Mouse (Mus musculus): ENCODE results near the gene Fam83g. TPM values are rescaled to one million over a fixed set of nuclear protein-coding genes. Genes with fewer than 3 reads are reported as not detected.

The Fam83g gene
- total RNA-seq, 2 experiments from 2014 or later, result not detected

GRCm38 (mm10) chr11:61669492-61670490 lies 14.1 kb upstream of the Fam83g start:
- ATAC-seq (ENCODE audit: poor library complexity, severe bottlenecking), result no peak

DNA sequence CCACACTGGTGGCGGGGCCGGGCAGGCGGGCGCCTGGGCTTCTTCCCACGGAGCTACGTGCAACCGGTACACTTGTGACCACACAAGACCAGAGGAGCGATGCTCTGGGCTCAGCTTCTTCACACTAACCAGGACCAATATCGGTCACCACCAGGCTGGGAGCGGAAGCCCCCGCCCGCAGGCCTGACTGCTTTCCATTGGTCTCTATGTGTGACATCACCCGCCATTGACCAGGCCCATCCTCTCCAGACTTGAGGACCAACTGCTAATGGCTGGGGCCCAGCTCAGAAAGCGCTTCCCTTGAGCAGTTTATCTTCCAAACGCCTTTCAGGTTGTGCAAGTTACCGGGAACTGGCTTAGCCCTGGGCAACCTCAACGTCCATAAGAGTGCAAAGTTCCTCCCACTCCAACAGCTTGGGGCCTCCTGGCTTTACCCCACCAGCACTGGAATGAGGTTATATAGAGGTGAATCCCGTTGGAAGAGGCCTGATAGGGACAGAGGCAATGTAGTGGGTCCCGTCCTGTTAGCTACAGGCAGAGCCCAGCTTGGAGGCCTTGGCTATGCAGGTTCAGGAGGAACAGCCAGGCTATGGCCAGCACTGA lies 12.0 kb upstream of the Fam83g start:
- no peak for ATAC-seq (ENCODE audit: poor library complexity, severe bottlenecking)

- ATAC-seq (ENCODE audit: poor library complexity, severe bottlenecking), result no peak
These were observed 10.2 kb upstream of the Fam83g start for GRCm38 (mm10) chr11:61673686-61674085.

GRCm38 (mm10) chr11:61674151-61674838 lies 9.6 kb upstream of the Fam83g start:
- ATAC-seq (ENCODE audit: poor library complexity, severe bottlenecking), result no peak

- ATAC-seq (ENCODE audit: poor library complexity, severe bottlenecking), result no peak
These were observed 9.1 kb upstream of the Fam83g start for GRCm38 (mm10) chr11:61674839-61675159.

DNA sequence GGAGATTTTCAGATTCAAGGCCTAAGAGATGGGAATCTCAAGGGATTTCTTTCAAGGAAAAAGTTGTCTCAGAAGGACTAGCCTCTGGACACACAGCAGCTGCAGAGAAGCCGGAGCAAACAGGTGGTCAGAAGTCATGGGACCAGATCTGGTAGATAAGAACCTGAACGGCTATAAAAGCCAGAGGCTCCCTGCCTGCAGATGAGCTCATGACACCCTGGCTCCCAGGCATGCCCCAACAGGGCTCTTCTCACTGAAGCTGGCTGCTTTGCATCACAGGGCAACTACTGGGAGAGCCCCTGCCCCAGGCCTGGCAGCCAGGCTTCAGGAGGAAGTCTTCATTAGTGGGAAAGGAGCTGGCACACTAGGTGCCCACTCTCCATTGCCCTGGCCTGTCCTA lies 8.6 kb upstream of the Fam83g start:
- ATAC-seq (ENCODE audit: poor library complexity, severe bottlenecking), result no peak

DNA sequence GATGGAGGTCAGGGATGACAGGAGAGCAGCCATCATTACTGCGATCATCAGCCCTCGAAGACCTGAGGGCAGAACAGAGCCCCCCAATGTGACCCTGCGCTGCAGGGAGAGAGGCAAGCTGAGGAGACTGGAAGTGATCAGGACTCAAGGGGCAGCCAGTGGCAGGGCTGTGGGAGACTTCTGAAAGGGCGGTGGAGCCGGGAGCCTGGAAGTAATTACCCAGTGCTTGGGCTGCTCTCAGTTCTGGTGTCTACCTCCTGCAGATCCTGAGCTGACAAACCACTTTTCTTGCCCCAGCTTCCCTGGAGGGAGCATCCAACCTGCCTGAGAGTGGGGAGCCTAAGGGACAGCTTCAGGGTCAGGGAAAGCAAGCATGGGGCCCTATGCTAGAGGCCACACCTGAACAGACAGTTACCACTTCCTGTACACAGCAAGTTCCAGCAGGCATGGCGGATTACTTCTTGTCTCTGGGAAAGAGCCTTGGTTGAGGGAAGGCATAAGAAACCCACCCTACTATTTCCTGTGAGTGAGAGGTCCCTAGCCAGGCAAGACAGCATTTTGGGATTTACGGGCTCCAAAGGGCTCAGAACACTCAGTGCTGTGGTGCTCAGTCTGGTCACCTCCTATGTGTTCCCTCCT lies 7.6 kb upstream of the Fam83g start:
- no peak for ATAC-seq (ENCODE audit: poor library complexity, severe bottlenecking)

GRCm38 (mm10) chr11:61677709-61678108 lies 6.2 kb upstream of the Fam83g start:
- no peak for ATAC-seq (ENCODE audit: poor library complexity, severe bottlenecking)

- no peak for ATAC-seq (ENCODE audit: poor library complexity, severe bottlenecking)
These were observed 4.6 kb upstream of the Fam83g start for GRCm38 (mm10) chr11:61679091-61679866.

GRCm38 (mm10) chr11:61685119-61685725 lies 1.3 kb downstream of the Fam83g start:
- no peak for ATAC-seq (ENCODE audit: poor library complexity, severe bottlenecking)

- no peak for ATAC-seq (ENCODE audit: poor library complexity, severe bottlenecking)
These were observed 2.2 kb downstream of the Fam83g start for GRCm38 (mm10) chr11:61686141-61686540.

- no peak for ATAC-seq (ENCODE audit: poor library complexity, severe bottlenecking)
These were observed 3.1 kb downstream of the Fam83g start for GRCm38 (mm10) chr11:61686906-61687453.

DNA sequence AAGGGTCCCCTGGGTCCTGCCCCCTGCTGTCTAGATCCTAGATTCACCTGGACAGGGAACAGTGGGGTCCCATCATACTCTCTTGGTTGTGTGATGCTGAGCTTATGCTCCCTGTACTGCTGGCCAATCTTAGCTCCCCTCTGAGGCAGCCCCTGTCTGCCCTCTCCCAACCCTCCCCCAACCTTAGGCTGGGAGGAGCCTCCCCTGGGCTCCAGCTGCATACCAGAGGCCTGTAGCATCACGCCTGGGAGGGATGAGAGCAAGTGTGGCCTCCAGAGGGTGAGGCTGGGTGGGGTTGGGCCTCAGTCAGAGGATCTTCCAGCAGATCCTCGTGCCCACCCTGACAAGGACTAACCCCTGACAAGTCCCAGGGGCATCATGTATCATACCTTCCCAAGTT lies 3.7 kb downstream of the Fam83g start:
- ATAC-seq (ENCODE audit: poor library complexity, severe bottlenecking), result no peak

DNA sequence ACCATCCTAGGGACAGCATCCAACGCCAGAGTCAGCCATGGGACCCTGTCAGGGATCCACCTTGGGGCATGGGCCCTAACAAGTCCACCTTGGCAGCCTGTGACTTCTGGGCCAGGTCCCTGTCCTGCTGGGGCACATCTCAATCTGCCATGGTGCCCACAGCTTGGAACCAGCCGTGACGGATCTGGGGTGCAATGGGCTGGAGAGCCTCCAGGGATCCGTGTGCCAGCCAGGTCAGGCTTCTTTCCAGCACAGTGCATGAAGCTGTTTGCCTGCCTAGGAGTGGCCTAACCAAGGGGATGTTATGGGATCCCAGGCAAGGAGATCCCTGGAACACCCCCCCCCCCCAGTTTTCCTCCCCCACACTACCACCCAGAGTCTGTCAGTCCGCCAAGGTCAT lies 9.1 kb downstream of the Fam83g start:
- no peak for ATAC-seq (ENCODE audit: poor library complexity, severe bottlenecking)

DNA sequence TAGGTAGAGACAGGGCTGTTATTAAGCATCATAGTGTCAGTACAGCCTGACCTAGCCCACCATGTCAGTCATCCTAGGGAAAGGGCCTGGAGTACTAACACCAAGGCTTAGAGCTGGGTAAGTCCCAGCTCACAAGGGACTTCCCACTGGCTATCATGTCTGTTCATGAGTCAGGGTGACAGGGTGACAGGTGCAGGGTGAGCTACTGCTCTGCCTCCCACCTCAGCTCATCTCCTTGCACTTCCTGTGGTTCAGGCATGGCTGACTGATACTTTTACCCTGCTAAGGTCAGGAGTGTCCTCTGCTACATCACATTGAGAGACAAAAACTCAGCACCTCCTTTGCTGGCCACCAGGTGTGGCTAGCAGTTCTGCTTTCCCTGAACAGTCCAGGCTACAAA lies 15.0 kb downstream of the Fam83g start:
- ATAC-seq (ENCODE audit: poor library complexity, severe bottlenecking), result no peak

DNA sequence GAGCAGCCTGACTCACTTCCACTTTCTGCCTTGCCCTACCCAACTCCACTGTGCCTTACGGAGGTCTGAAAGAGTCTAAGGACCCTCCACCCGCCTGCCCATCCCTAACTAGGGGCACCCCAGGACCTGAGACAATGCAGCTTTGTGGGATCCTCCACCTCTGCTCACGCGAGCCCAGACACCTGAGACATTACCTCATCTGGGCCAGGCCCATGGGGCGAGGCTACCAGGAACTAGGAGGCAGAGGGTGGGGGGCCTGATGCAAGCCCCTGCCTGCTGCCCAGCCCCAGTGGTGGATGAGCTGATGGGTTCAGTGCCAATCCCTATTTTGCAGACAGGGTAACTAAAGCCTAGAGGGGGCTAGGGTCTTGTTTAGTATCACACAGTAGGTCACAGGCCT lies 15.6 kb downstream of the Fam83g start:
- ATAC-seq (ENCODE audit: poor library complexity, severe bottlenecking), result no peak

GRCm38 (mm10) chr11:61699933-61700332 lies 16.0 kb downstream of the Fam83g start:
- ATAC-seq (ENCODE audit: poor library complexity, severe bottlenecking), result no peak

DNA sequence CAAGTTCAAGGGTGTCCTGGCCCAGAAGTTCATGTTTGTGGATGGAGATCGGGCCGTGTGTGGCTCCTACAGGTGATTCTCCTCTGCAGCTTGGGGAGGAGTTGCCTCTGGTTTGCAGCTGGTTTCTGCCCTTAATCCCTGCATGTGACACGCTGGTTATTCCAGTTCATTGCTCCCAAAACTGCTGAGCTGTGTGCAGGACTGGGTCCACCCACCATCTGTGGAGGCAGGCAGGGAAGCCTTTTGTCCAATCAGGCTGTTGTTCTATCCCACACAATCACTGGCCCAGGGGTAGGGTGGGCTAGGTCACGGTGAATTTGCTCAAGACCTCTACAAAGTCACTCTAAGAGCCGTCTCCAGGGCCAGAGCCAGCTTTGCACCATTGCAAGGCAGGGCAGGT lies 17.8 kb downstream of the Fam83g start:
- ATAC-seq (ENCODE audit: poor library complexity, severe bottlenecking), result no peak

GRCm38 (mm10) chr11:61702494-61702893 lies 18.6 kb downstream of the Fam83g start:
- no peak for ATAC-seq (ENCODE audit: poor library complexity, severe bottlenecking)

- no peak for ATAC-seq (ENCODE audit: poor library complexity, severe bottlenecking)
These were observed 21.7 kb downstream of the Fam83g start for GRCm38 (mm10) chr11:61705581-61705980.
